Mouse (Mus musculus) CH12.LX (cell line): ENCODE measurements around the gene Daglb. TPM values are rescaled to one million over a fixed set of nuclear protein-coding genes. Genes with fewer than 3 reads are reported as not detected.

ENCODE experiments used
- DNase-seq: peaks from one replicate; pipeline ENCODE4 v3.0.0-alpha.2; 2013; ENCODE audit errors: extremely low read depth
- H3K27ac ChIP-seq: 2 replicates; pipeline ENCODE4 v1.5.1; 2012; ENCODE audit warnings: low read depth, mild to moderate bottlenecking, control low read depth, moderate library complexity; ENCODE audit not compliant: insufficient read depth
- H3K27me3 ChIP-seq: replicated peaks from 2 replicates; pipeline ENCODE3; 2012; ENCODE audit warnings: inconsistent platforms
- H3K36me3 ChIP-seq, 2 experiments: replicated peaks in 1 of 2; 2 replicates each; pipeline versions ENCODE3 to v1.6.1; 2012; ENCODE audit warnings: inconsistent platforms in 1 of 2, low read length in 1 of 2, mild to moderate bottlenecking in 1 of 2, mixed read lengths in 1 of 2, moderate library complexity in 1 of 2; ENCODE audit not compliant: control insufficient read depth in 1 of 2, insufficient read depth in 1 of 2
- H3K4me1 ChIP-seq, 2 experiments: 2 replicates each; pipeline ENCODE4 v1.6.1; 2012; ENCODE audit warnings: inconsistent platforms in 1 of 2, moderate library complexity in 1 of 2; ENCODE audit not compliant: insufficient read depth in 2 of 2, control insufficient read depth in 1 of 2
- H3K4me2 ChIP-seq: 2 replicates; pipeline ENCODE4 v1.6.1; 2012; ENCODE audit warnings: low read depth, mild to moderate bottlenecking, control low read depth; ENCODE audit not compliant: poor library complexity, insufficient read depth, severe bottlenecking
- H3K4me3 ChIP-seq, 3 experiments: fragments of 150-350 bp in 1 of 3; sonication (generic) in 1 of 3; replicated peaks in 1 of 3; 2 replicates each; pipeline versions ENCODE3 to v1.5.1; 2011 to 2012; ENCODE audit warnings: low read depth in 2 of 3, low read length in 2 of 3, mild to moderate bottlenecking in 2 of 3, moderate library complexity in 2 of 3, control low read depth in 1 of 3, improper control_type of control experiment in 1 of 3, inconsistent platforms in 1 of 3, mixed read lengths in 1 of 3; ENCODE audit not compliant: poor library complexity in 1 of 3
- H3K79me2 ChIP-seq: replicated peaks from 2 replicates; pipeline ENCODE4 v1.6.1; 2012; ENCODE audit warnings: mild to moderate bottlenecking, moderate library complexity; ENCODE audit not compliant: control insufficient read depth, poor library complexity, insufficient read depth, severe bottlenecking; ENCODE audit errors: extremely low read depth
- H3K9ac ChIP-seq: 2 replicates; pipeline ENCODE4 v1.6.1; 2012; ENCODE audit warnings: low read depth, mild to moderate bottlenecking, control low read depth, moderate library complexity; ENCODE audit not compliant: insufficient read depth
- H3K9me3 ChIP-seq: replicated peaks from 2 replicates; pipeline ENCODE3; 2012; ENCODE audit warnings: low read length, inconsistent platforms, mixed read lengths
- BHLHE40 ChIP-seq: IDR thresholded peaks from 2 replicates; pipeline ENCODE4 v1.6.1; 2011; ENCODE audit warnings: mild to moderate bottlenecking, low read depth, low read length, improper control_type of control experiment
- CHD1 ChIP-seq: IDR thresholded peaks from 2 replicates; pipeline ENCODE4 v1.6.1; 2012; ENCODE audit warnings: low read depth, low read length, improper control_type of control experiment, inconsistent platforms
- CHD2 ChIP-seq: IDR thresholded peaks from 2 replicates; pipeline ENCODE4 v1.6.1; 2011; ENCODE audit warnings: low read length, improper control_type of control experiment
- CTCF ChIP-seq, 2 experiments: IDR thresholded peaks in 1 of 2; conservative IDR thresholded peaks in 1 of 2; 2 replicates each; pipeline ENCODE4 v1.5.1; 2011 to 2012; ENCODE audit warnings: low read depth in 2 of 2, low read length in 2 of 2, improper control_type of control experiment in 1 of 2, inconsistent platforms in 1 of 2, mild to moderate bottlenecking in 1 of 2, moderate library complexity in 1 of 2
- E2F4 ChIP-seq: IDR thresholded peaks from 2 replicates; pipeline ENCODE4 v1.6.1; 2011; ENCODE audit warnings: low read depth, low read length, improper control_type of control experiment; ENCODE audit not compliant: insufficient replicate concordance
- ETS1 ChIP-seq: conservative IDR thresholded peaks from 2 replicates; pipeline ENCODE4 v1.6.1; 2012; ENCODE audit warnings: low read depth, mild to moderate bottlenecking, inconsistent platforms, low read length, improper control_type of control experiment, moderate library complexity
- GABPA ChIP-seq: IDR thresholded peaks from 2 replicates; pipeline ENCODE4 v1.6.1; 2012; ENCODE audit warnings: low read depth, low read length, improper control_type of control experiment, inconsistent platforms; ENCODE audit not compliant: insufficient replicate concordance
- JUND ChIP-seq: conservative IDR thresholded peaks from 2 replicates; pipeline ENCODE4 v1.6.1; 2011; ENCODE audit warnings: low read depth, low read length, improper control_type of control experiment
- MEF2A ChIP-seq: IDR thresholded peaks from 2 replicates; pipeline ENCODE4 v1.6.1; 2014; ENCODE audit warnings: low read depth, mild to moderate bottlenecking, inconsistent platforms, low read length, improper control_type of control experiment, borderline replicate concordance
- MXI1 ChIP-seq: IDR thresholded peaks from 2 replicates; pipeline ENCODE4 v1.6.1; 2011; ENCODE audit warnings: mild to moderate bottlenecking, low read depth, low read length, improper control_type of control experiment
- NELFE ChIP-seq: IDR thresholded peaks from 2 replicates; pipeline ENCODE4 v1.6.1; 2011; ENCODE audit warnings: low read depth, low read length, improper control_type of control experiment
- NRF1 ChIP-seq: IDR thresholded peaks from 2 replicates; pipeline ENCODE4 v1.6.1; 2014; ENCODE audit warnings: low read depth, mild to moderate bottlenecking, inconsistent platforms, low read length, improper control_type of control experiment, moderate library complexity
- PAX5 ChIP-seq: IDR thresholded peaks from 2 replicates; pipeline ENCODE4 v1.6.1; 2012; ENCODE audit warnings: low read length, inconsistent platforms, mixed read lengths
- POLR2A ChIP-seq: IDR thresholded peaks from 2 replicates; pipeline ENCODE4 v1.6.1; 2011; ENCODE audit warnings: low read depth, mild to moderate bottlenecking, improper control_type of control experiment, low read length
- POLR2AphosphoS2 ChIP-seq: IDR thresholded peaks from 2 replicates; pipeline ENCODE4 v1.6.1; 2011; ENCODE audit warnings: low read depth, low read length, improper control_type of control experiment
- RAD21 ChIP-seq: IDR thresholded peaks from 2 replicates; pipeline ENCODE4 v1.6.1; 2011; ENCODE audit warnings: low read depth, mild to moderate bottlenecking, low read length, improper control_type of control experiment, moderate library complexity
- SIN3A ChIP-seq: IDR thresholded peaks from 2 replicates; pipeline ENCODE4 v1.6.1; 2012; ENCODE audit warnings: low read length, improper control_type of control experiment, inconsistent platforms
- UBTF ChIP-seq: IDR thresholded peaks from 2 replicates; pipeline ENCODE4 v1.6.1; 2012; ENCODE audit warnings: low read depth, mild to moderate bottlenecking, inconsistent platforms, low read length, improper control_type of control experiment, moderate library complexity
- ZC3H11A ChIP-seq: IDR thresholded peaks from 2 replicates; pipeline ENCODE4 v1.6.1; 2012; ENCODE audit warnings: low read depth, mild to moderate bottlenecking, inconsistent platforms, low read length, improper control_type of control experiment
- ZKSCAN1 ChIP-seq: IDR thresholded peaks from 2 replicates; pipeline ENCODE4 v1.6.1; 2012; ENCODE audit warnings: low read depth, inconsistent platforms, low read length, improper control_type of control experiment, borderline replicate concordance
- ZMIZ1 ChIP-seq: IDR thresholded peaks from 2 replicates; pipeline ENCODE4 v1.6.1; 2012; ENCODE audit warnings: low read depth, mild to moderate bottlenecking, inconsistent platforms, low read length, improper control_type of control experiment
- dilution Hi-C: fragments of 300-500 bp; cut with MboI; formaldehyde crosslinking; loops from 2 replicates; pipeline ENCODE4 v1.14.3; 2020; ENCODE audit warnings: low sequenced_read_pairs; ENCODE audit not compliant: extremely low pct_unique_long_range_greater_than_20kb, extremely low pct_ligation_motif_present
- in situ Hi-C: fragments of 300-500 bp; cut with MboI; formaldehyde crosslinking; loops from 3 replicates; pipeline ENCODE4 v1.14.3; 2019; ENCODE audit warnings: low sequenced_read_pairs, low pct_ligation_motif_present, low pct_unique_long_range_greater_than_20kb, mixed read lengths
- polyA plus RNA-seq: library from polyadenylated mRNA; unstranded; fragments of >175 nt; gene quantifications from 2 replicates; pipeline ENCODE4 v1.2.1, GENCODE M21; 2012; ENCODE audit warnings: low read depth; ENCODE audit not compliant: insufficient read length
- total RNA-seq, 2 experiments: library from RNA; depleted of rRNA; stranded (reverse); fragments of 300-350 nt in 1 of 2; fragments of >200 nt in 1 of 2; gene quantifications; 2 replicates each; pipeline ENCODE4 v1.2.3; 2012 to 2014

The Daglb gene
- total and polyA plus RNA-seq, 3 experiments = 10.4 to 11.9 (median 11.4) TPM

DNA sequence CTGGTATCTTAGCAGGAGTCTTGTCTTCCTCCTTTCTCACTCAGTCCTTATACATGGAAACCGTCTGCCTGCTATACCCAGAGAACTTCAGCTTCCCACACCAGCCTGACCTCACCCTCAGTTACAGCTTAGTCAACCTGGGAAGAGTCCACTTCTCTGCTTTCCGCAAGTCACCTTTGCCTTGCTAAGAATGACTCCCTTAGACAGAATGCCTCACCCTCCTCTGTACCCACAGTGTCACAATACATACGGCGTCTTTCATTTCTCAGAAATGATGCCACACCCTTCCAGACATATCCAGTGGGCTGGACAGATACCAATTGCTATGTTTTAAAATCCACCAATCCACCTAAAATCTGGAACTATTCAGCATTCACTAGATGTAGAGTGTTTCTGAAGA lies 47.9 kb downstream of the Daglb start:
- H3K4me1 ChIP-seq = peaks cover 0 to 11% of the 10 kb centered on the region in 2 experiments; a peak in 1 of 4 replicates
- H3K4me3 ChIP-seq = no peak overlapping the region
- TF ChIP-seq NRF1 (no peak), MXI1 (no peak), PAX5 (no peak), POLR2A (no peak), ETS1 (no peak), GABPA (no peak), MEF2A (no peak), RAD21 (no peak), JUND (no peak), E2F4 (no peak), ZMIZ1 (no peak), UBTF (no peak), BHLHE40 (no peak), ZC3H11A (no peak), SIN3A (no peak), NELFE (no peak), ZKSCAN1 (no peak), POLR2AphosphoS2 (no peak)
- no peaks in the 10 kb centered on the region for H3K9me3 ChIP-seq
- peaks cover 75 to 96% of the 10 kb centered on the region in 2 experiments for H3K36me3 ChIP-seq
- no peak overlapping the region for H3K27ac ChIP-seq
- dilution Hi-C loops (no loop called here), in situ Hi-C loops (no loop called here)
- no peak for DNase-seq
- no peak overlapping the region for H3K9ac ChIP-seq
- H3K27me3 ChIP-seq = no peaks in the 10 kb centered on the region
- H3K4me2 ChIP-seq = no peak overlapping the region
- peaks cover 34% of the 10 kb centered on the region for H3K79me2 ChIP-seq

GRCm38 (mm10) chr5:143514878-143515277 lies 50.5 kb downstream of the Daglb start:
- Histone ChIP-seq H3K4me2 (no peak overlapping the region), H3K36me3 (peaks cover 61 to 91% of the 10 kb centered on the region in 2 experiments), H3K4me3 (no peak overlapping the region), H3K9ac (no peak overlapping the region), H3K27ac (no peak overlapping the region), H3K9me3 (no peaks in the 10 kb centered on the region), H3K79me2 (peaks cover 52% of the 10 kb centered on the region), H3K27me3 (no peaks in the 10 kb centered on the region), H3K4me1 (peaks cover 3 to 17% of the 10 kb centered on the region in 2 experiments; a peak in 3 of 4 replicates)
- DNase-seq = no peak
- no peak for TF ChIP-seq MEF2A
- TF ChIP-seq POLR2AphosphoS2 = no peak
- no peak for TF ChIP-seq CTCF (conservative IDR thresholded peaks at IDR 0.05 in 1 of 2, IDR thresholded peaks at IDR 0.05 in 1 of 2; ENCODE audit: low read depth in 2 of 2, low read length in 2 of 2)
- TF ChIP-seq CHD1 = no peak
- TF ChIP-seq NRF1 = no peak
- no peak for TF ChIP-seq CHD2
- in situ Hi-C loops = no loop called here
- dilution Hi-C loops = no loop called here
